Mouse (Mus musculus): ENCODE data around the gene Nmt2. TPM values are rescaled to one million over a fixed set of nuclear protein-coding genes. Genes with fewer than 3 reads are reported as not detected.

Nmt2 gene
- total and polyA plus RNA-seq, 3 experiments, result 10.5 to 39.8 (median 24.6) TPM

GRCm38 (mm10) chr2:3285181-3285530 is 1.1 kb downstream of the Nmt2 start:
- no peaks in the 10 kb centered on the region for H3K9me3 ChIP-seq (replicated peaks)
- TF ChIP-seq GATA2 (IDR thresholded peaks at IDR 0.05; ENCODE audit: borderline replicate concordance, low read depth, low read length), result no peak
- no peak for TF ChIP-seq CTCF (IDR thresholded peaks at IDR 0.05; ENCODE audit: low read depth, low read length)
- TF ChIP-seq GATA1 (IDR thresholded peaks at IDR 0.05; ENCODE audit: borderline replicate concordance, low read length), result no peak
- TF ChIP-seq TAL1 (conservative IDR thresholded peaks at IDR 0.05; ENCODE audit: low read depth, low read length), result no peak
- no peak for TF ChIP-seq POLR2AphosphoS5 (IDR thresholded peaks at IDR 0.05; ENCODE audit: insufficient replicate concordance, low read depth, low read length)
- H3K27me3 ChIP-seq (ENCODE audit: insufficient read depth, low read length), result no peaks in the 10 kb centered on the region
- ATAC-seq (ENCODE audit: extremely low read depth, insufficient number of reproducible peaks, low FRiP score, poor library complexity, severe bottlenecking) (no peak), DNase-seq (ENCODE audit: low spot score) (no peak)
- peak overlapping the region; percentile 93 for H3K4me3 ChIP-seq (ENCODE audit: low read depth, low read length)
- H3K4me1 ChIP-seq (ENCODE audit: insufficient read depth, low read depth, low read length), result peaks cover 27% of the 10 kb centered on the region
- peaks cover 2% of the 10 kb centered on the region for H3K36me3 ChIP-seq (replicated peaks)

- TF ChIP-seq CTCF (IDR thresholded peaks at IDR 0.05; ENCODE audit: low read depth, low read length) (no peak), GATA1 (IDR thresholded peaks at IDR 0.05; ENCODE audit: borderline replicate concordance, low read length) (no peak), GATA2 (IDR thresholded peaks at IDR 0.05; ENCODE audit: borderline replicate concordance, low read depth, low read length) (no peak), TAL1 (conservative IDR thresholded peaks at IDR 0.05; ENCODE audit: low read depth, low read length) (no peak), POLR2AphosphoS5 (IDR thresholded peaks at IDR 0.05; ENCODE audit: insufficient replicate concordance, low read depth, low read length) (no peak)
- ATAC-seq (ENCODE audit: extremely low read depth, insufficient number of reproducible peaks, low FRiP score, poor library complexity, severe bottlenecking) (no peak), DNase-seq (ENCODE audit: low spot score) (no peak)
- H3K27me3 ChIP-seq (ENCODE audit: insufficient read depth, low read length), result no peaks in the 10 kb centered on the region
- peaks cover 2% of the 10 kb centered on the region for H3K36me3 ChIP-seq (replicated peaks)
- peaks cover 27% of the 10 kb centered on the region for H3K4me1 ChIP-seq (ENCODE audit: insufficient read depth, low read depth, low read length)
- H3K9me3 ChIP-seq (replicated peaks), result no peaks in the 10 kb centered on the region
- H3K4me3 ChIP-seq (ENCODE audit: low read depth, low read length), result no peak overlapping the region
Observed at GRCm38 (mm10) chr2:3285709-3286108, 1.7 kb downstream of the Nmt2 start.

GRCm38 (mm10) chr2:3286243-3286642 is 2.2 kb downstream of the Nmt2 start:
- H3K4me3 ChIP-seq (ENCODE audit: low read depth, low read length), result no peak overlapping the region
- H3K36me3 ChIP-seq (replicated peaks), result peaks cover 2% of the 10 kb centered on the region
- H3K27me3 ChIP-seq (ENCODE audit: insufficient read depth, low read length), result no peaks in the 10 kb centered on the region
- ATAC-seq (ENCODE audit: extremely low read depth, insufficient number of reproducible peaks, low FRiP score, poor library complexity, severe bottlenecking) (no peak), DNase-seq (ENCODE audit: low spot score) (no peak)
- TF ChIP-seq CTCF (IDR thresholded peaks at IDR 0.05; ENCODE audit: low read depth, low read length) (no peak), POLR2AphosphoS5 (IDR thresholded peaks at IDR 0.05; ENCODE audit: insufficient replicate concordance, low read depth, low read length) (no peak), GATA1 (IDR thresholded peaks at IDR 0.05; ENCODE audit: borderline replicate concordance, low read length) (no peak), GATA2 (IDR thresholded peaks at IDR 0.05; ENCODE audit: borderline replicate concordance, low read depth, low read length) (no peak), TAL1 (conservative IDR thresholded peaks at IDR 0.05; ENCODE audit: low read depth, low read length) (no peak)
- no peaks in the 10 kb centered on the region for H3K9me3 ChIP-seq (replicated peaks)
- H3K4me1 ChIP-seq (ENCODE audit: insufficient read depth, low read depth, low read length), result peaks cover 27% of the 10 kb centered on the region

GRCm38 (mm10) chr2:3289581-3289980 is 5.6 kb downstream of the Nmt2 start:
- Histone ChIP-seq H3K4me3 (ENCODE audit: low read depth, low read length) (no peak overlapping the region), H3K36me3 (replicated peaks) (peaks cover 5% of the 10 kb centered on the region), H3K4me1 (ENCODE audit: insufficient read depth, low read depth, low read length) (peaks cover 13% of the 10 kb centered on the region), H3K27me3 (ENCODE audit: insufficient read depth, low read length) (no peaks in the 10 kb centered on the region), H3K9me3 (replicated peaks) (no peaks in the 10 kb centered on the region)
- TF ChIP-seq POLR2AphosphoS5 (IDR thresholded peaks at IDR 0.05; ENCODE audit: insufficient replicate concordance, low read depth, low read length), result no peak
- TF ChIP-seq CTCF (IDR thresholded peaks at IDR 0.05; ENCODE audit: low read depth, low read length), result no peak
- no peak for TF ChIP-seq TAL1 (conservative IDR thresholded peaks at IDR 0.05; ENCODE audit: low read depth, low read length)
- TF ChIP-seq GATA2 (IDR thresholded peaks at IDR 0.05; ENCODE audit: borderline replicate concordance, low read depth, low read length), result no peak
- no peak for TF ChIP-seq GATA1 (IDR thresholded peaks at IDR 0.05; ENCODE audit: borderline replicate concordance, low read length)
- DNase-seq (ENCODE audit: low spot score) (no peak), ATAC-seq (ENCODE audit: extremely low read depth, insufficient number of reproducible peaks, low FRiP score, poor library complexity, severe bottlenecking) (no peak)

GRCm38 (mm10) chr2:3292170-3292569 is 8.2 kb downstream of the Nmt2 start:
- DNase-seq (ENCODE audit: low spot score) (no peak), ATAC-seq (ENCODE audit: extremely low read depth, insufficient number of reproducible peaks, low FRiP score, poor library complexity, severe bottlenecking) (peak; percentile 22; the same call in 1 of the 2 replicates)
- TF ChIP-seq GATA1 (IDR thresholded peaks at IDR 0.05; ENCODE audit: borderline replicate concordance, low read length) (no peak), GATA2 (IDR thresholded peaks at IDR 0.05; ENCODE audit: borderline replicate concordance, low read depth, low read length) (no peak), CTCF (IDR thresholded peaks at IDR 0.05; ENCODE audit: low read depth, low read length) (no peak)
- H3K4me3 ChIP-seq (ENCODE audit: low read depth, low read length), result no peak overlapping the region
- H3K4me1 ChIP-seq (ENCODE audit: insufficient read depth, low read depth, low read length), result peaks cover 3% of the 10 kb centered on the region; the same call in 1 of the 2 replicates
- H3K27me3 ChIP-seq (ENCODE audit: insufficient read depth, low read length), result no peaks in the 10 kb centered on the region
- H3K9me3 ChIP-seq (replicated peaks), result no peaks in the 10 kb centered on the region
- H3K36me3 ChIP-seq (replicated peaks), result peaks cover 6% of the 10 kb centered on the region

- Histone ChIP-seq H3K4me3 (ENCODE audit: low read depth, low read length) (no peak overlapping the region), H3K36me3 (replicated peaks) (peaks cover 5% of the 10 kb centered on the region), H3K9me3 (replicated peaks) (no peaks in the 10 kb centered on the region), H3K27me3 (ENCODE audit: insufficient read depth, low read length) (no peaks in the 10 kb centered on the region), H3K4me1 (ENCODE audit: insufficient read depth, low read depth, low read length) (peaks cover 3% of the 10 kb centered on the region; the same call in 1 of the 2 replicates)
- TF ChIP-seq TAL1 (conservative IDR thresholded peaks at IDR 0.05; ENCODE audit: low read depth, low read length), result no peak
- no peak for TF ChIP-seq POLR2AphosphoS5 (IDR thresholded peaks at IDR 0.05; ENCODE audit: insufficient replicate concordance, low read depth, low read length)
- no peak for TF ChIP-seq GATA2 (IDR thresholded peaks at IDR 0.05; ENCODE audit: borderline replicate concordance, low read depth, low read length)
- TF ChIP-seq GATA1 (IDR thresholded peaks at IDR 0.05; ENCODE audit: borderline replicate concordance, low read length), result no peak
- no peak for TF ChIP-seq CTCF (IDR thresholded peaks at IDR 0.05; ENCODE audit: low read depth, low read length)
- DNase-seq (ENCODE audit: low spot score) (no peak), ATAC-seq (ENCODE audit: extremely low read depth, insufficient number of reproducible peaks, low FRiP score, poor library complexity, severe bottlenecking) (no peak)
Observed at GRCm38 (mm10) chr2:3295826-3296225, 11.8 kb downstream of the Nmt2 start.
